Mouse (Mus musculus): ENCODE measurements around the gene Tdrd12.
"Not testable (repeated sequence)": the region's sequence is repeated elsewhere in the genome, so short reads cannot be mapped to it uniquely, and the experiment has no call there.

Gene Tdrd12

DNA sequence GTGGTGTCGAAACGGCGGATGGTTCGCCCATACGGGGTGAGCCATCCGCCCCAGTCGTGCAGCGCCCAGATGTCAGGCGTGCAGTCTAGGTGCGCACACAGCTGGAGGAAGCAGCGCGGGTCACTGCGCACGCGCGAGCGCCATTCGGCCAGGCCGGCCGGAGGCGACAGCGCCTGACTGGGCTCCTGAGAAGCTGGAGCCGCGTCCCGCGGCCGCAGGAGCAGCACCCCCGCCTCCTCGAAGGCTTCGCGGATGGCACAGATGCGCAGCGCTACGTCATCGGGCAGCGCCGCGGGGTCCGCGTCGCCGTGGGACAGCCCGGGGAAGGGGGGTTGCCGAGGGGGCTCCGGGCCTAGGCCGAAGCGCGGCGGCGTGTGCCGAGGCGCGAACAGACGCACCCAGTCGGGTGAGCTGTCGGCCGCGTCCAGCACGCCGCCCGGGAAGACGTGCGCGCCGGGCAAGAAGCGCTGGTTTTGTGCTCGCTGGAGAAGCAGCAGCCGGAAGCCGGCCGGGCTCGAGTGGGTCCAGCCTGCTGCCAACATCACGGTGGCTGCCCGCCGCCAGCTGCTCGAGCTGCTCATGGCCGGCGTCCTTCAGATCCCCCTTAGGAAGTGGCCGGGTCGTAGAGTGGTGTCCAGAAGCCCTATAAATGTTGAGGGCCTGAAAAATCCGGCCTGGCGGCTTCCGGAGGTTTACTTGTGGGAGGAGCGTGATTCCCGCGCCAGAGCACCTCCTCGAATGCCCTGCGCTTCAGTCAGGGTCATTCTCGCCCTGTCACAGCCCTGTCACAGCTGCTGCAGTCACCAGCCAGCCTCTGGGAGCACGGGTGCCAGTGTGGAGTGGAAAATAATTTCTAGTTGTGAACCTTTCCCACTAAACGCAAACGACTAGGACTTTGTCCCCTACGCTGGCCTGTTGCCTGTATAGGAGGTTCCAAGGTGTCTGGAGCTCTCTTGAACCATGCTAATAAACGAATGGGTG, 18.0 kb upstream of the Tdrd12 start:
- in situ Hi-C loops (cut with MseI, MboI): no loop called here

GRCm38 (mm10) chr7:35554605-35555175, 17.1 kb upstream of the Tdrd12 start:
- in situ Hi-C loops (cut with MseI, MboI): no loop called here

GRCm38 (mm10) chr7:35553751-35554604, 16.4 kb upstream of the Tdrd12 start:
- in situ Hi-C loops (cut with MseI, MboI): no loop called here

- in situ Hi-C loops (cut with MseI, MboI): no loop called here
Observed at GRCm38 (mm10) chr7:35545881-35546280, 8.3 kb upstream of the Tdrd12 start.

DNA sequence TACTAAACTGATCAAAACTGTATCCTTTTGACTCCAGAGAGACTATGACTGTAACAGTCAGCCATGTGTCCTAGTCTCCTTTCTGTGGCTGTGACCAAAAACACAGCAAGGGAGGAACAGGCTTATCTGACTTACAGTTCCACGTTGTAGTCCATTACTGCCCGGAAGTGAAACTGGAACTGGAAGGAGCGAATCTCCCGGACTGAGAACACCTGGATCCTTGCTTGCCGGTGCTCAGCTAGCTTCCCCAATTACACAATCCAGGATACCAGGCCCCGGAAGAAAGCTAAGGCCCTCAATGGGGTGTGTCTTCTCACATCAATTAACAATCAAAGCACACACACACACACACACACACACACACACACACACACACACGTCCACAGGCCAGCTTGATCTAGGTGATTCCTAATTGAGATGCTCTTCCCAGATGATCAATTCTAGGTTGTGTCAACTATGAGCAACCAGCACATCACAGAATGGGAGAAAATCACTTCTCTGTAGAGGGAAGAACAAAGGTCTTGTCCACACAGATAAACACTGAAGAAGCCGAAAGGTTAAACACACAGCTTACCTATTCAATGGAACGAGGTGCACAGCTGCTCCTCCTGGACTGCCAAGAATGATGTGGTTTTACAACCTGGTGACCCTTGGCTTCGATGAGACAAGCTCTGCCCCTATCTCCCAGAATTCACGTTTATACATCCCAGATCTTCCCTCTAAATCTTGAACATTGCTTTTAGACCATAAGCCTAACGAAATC, 1.6 kb downstream of the Tdrd12 start:
- in situ Hi-C loops (cut with MseI, MboI): no loop called here

DNA sequence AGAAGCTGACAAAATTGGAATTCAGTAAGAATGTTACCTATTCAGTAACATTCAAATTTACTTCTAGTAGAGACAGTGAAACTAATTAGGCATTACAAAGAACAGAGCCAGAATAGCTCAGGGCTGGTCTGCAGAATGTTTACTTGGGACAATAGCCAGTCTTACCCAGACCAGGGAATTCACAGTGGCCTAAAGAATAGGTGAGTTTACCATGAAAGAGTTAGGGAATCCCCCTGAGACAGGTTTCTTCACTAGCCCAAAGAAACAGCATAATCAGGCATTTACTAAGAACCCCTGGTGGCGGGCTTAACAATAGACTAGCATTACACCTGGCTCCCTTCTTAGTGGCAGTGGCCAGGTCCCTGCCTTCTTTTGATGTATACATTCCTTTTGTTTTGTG, 7.0 kb downstream of the Tdrd12 start:
- in situ Hi-C loops (cut with MseI, MboI): not testable (repeated sequence)

DNA sequence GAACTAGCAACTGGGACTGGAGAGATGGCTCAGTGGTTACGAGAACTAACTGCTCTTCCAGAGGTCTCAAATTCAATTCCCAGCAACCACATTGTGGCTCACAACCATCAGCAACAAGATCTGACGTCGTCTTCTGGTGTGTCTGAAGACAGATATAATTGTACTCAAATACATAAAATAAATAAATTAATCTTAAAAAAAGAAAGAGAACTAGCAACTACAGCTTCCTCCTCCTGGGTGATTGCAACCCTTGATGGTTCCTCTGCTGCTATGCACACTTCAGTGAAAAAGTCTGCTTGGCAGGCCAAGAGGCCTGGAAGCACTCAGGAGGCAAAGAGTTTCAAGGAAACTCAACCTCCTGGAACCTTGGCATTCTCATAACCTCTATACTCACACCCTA, 7.5 kb downstream of the Tdrd12 start:
- in situ Hi-C loops (cut with MseI, MboI): no loop called here

GRCm38 (mm10) chr7:35526795-35527194, 10.8 kb downstream of the Tdrd12 start:
- in situ Hi-C loops (cut with MseI, MboI): no loop called here

DNA sequence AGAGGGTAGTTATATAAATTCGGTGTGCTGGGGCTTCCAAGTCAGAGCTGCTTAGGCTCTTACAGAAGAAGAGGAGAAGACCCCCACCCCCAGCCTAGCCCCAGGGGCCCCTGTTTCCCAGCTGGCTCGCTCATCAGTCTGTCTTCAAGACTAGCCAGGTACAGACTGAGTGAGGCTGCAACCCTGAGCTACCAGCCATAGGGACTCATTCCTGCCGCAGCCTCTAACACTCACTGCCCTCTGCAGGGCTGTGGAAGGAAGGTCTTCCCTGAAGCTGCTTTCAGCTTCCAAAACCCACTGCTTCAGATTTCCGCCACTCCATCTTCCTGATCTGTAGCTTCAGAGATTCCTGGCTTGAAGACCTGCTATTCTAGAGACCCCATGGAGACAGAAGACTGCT, 35.5 kb downstream of the Tdrd12 start:
- in situ Hi-C loops (cut with MseI, MboI): no loop called here

- in situ Hi-C loops (cut with MseI, MboI): no loop called here
Observed at GRCm38 (mm10) chr7:35497516-35497915, 40.0 kb downstream of the Tdrd12 start.

GRCm38 (mm10) chr7:35491005-35491404, 46.5 kb downstream of the Tdrd12 start:
- in situ Hi-C loops (cut with MseI, MboI): no loop called here

GRCm38 (mm10) chr7:35490186-35490585, 47.4 kb downstream of the Tdrd12 start:
- in situ Hi-C loops (cut with MseI, MboI): no loop called here

DNA sequence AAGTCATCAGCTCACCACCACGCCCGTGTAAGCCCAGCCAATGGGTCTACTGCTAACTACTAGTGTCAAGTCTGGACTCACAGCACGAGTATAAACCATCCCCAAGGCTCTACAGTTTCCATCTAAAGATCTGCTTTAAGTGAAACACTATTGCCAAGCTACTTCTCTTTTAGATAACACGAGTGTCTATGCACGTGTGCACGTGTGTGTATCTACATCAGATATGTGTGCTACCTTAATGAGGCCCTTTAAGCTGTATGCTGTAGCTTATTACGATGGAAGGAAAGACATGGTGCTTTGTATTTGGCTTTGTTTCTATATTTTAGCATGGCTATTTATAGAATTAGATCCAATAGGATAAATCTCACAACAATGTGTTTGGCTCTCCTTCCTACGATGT, 51.0 kb downstream of the Tdrd12 start:
- in situ Hi-C loops (cut with MseI, MboI): no loop called here

DNA sequence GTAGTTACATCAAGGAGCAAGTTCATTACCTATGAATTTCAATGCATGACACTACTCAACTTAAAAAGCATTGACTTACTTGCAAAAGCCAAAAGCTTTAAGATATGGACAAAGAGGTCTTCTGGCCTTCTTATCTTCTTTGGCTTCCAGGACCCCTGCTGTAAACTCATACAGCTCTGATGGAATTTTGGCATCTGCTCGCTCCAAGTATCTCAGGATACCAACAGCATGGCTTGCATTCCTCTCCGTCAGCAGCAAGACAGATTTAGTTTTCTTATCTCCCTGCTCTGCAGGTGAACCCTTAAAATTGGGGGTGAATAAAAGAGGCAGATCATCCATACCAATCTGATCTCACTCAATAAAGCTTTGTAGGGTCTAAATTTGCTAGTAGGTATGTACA, 52.4 kb downstream of the Tdrd12 start:
- in situ Hi-C loops (cut with MseI, MboI): no loop called here

GRCm38 (mm10) chr7:35476457-35476856, 61.1 kb downstream of the Tdrd12 start:
- in situ Hi-C loops (cut with MseI, MboI): no loop called here

DNA sequence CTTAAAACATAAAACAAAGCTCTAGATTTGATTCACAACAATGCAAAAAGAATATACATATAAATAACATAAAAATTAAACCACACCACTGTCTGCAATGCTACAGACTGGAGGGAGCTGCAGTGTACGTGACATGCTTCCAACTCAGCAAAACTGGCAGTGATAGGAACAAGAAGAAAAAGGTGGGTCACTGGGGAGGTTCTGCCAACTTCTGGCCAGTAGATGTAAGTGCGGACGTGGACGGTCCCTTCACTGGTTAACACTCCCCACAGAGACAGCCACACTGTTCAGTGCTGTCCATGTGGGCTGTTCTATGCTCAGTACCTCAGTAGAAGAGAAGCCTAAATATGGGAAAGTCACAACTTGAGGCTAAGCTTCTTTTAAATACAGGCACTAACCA, 66.8 kb downstream of the Tdrd12 start:
- in situ Hi-C loops (cut with MseI, MboI): no loop called here

DNA sequence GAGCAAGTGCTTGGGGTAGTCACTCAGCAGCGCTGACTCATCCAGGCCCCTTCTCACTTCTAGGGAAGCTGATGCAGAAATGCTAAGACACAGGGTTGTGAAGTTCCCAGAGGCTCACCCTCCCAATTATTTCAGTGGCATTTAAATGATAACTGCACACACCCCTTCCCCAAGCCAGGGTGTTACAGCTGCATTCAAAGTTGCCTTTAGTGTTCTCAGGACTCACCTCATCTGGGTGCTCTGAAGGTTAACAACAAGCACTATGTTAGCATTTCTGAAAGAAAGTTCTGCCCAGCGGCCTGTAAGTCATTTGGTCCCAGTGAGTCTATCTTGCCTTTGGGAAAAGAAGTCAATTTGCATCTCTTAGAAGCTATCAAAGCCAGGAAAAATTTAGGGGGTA, 69.7 kb downstream of the Tdrd12 start:
- in situ Hi-C loops (cut with MseI, MboI): no loop called here

GRCm38 (mm10) chr7:35465027-35465426, 72.5 kb downstream of the Tdrd12 start:
- in situ Hi-C loops (cut with MseI, MboI): no loop called here

DNA sequence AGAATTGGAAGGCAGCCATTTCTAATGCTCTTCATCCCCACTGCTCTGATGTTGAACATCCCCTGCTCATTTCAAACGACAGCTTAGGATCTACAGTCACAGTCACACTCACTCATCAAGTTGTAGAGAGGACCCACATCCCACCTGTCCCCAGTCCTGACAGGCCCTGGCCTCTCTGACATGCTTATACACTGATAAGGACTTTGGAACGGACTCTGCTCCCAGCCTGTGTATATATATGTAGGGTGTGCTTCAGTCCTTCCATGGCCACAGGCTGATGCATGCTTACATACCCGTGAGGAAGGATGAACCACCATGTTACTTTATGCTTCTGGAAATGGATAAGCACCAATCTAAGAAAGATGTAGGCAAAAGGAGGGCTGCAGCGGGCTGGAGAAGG, 76.6 kb downstream of the Tdrd12 start:
- in situ Hi-C loops (cut with MseI, MboI): no loop called here

DNA sequence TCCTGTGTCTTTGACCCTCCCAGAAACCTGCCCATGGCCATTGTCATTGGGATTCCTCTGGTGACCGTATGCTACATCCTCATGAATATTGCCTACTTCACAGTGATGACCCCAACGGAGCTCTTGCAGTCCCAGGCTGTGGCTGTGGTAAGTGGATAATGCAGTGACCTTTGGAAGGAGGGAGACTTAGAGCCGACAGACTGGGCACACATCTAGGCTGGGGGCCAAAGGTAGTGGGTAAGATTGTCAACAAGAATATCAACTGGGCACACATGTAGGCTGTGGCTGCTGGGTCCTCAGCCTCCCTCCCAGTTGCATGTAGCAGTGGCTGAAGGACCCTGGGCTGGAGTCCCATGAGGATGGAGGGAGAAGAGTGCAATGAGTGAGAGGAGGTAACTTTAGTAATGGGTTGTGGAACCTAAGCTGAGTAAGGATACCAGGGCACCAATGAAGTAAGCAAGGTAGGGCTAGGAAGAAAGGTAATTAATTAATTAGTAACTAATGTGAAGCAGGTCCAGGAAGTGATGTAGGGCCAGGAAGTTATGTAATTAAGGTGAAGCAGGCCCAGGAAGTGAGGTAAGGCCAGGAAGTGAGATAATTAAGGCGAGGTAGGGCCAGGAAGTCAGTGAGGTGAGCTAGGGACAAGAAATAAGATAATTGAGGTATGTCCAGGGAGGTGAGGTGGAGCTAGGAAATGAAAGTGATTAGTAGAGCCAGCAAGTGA, 81.3 kb downstream of the Tdrd12 start:
- in situ Hi-C loops (cut with MseI, MboI): no loop called here

- in situ Hi-C loops (cut with MseI, MboI): no loop called here
Observed at GRCm38 (mm10) chr7:35448867-35449266, 88.7 kb downstream of the Tdrd12 start.

All from mouse trophoblast stem cell (cell line).